Mouse (Mus musculus): ENCODE measurements around the gene Aff3. TPM values are rescaled to one million over a fixed set of nuclear protein-coding genes. Genes with fewer than 3 reads are reported as not detected.

Aff3 gene
- polyA plus RNA-seq, 2 experiments = 0.18 to 0.22 TPM

- TF ChIP-seq EP300 (IDR thresholded peaks at IDR 0.05; ENCODE audit: low read depth) (no peak), CTCF (IDR thresholded peaks at IDR 0.05; ENCODE audit: low read depth) (no peak)
- Histone ChIP-seq H3K27me3 (ENCODE audit: control insufficient read depth, insufficient read depth, low read length) (no peaks in the 10 kb centered on the region), H3K36me3 (replicated peaks; ENCODE audit: control insufficient read depth, insufficient read depth, low read depth) (no peaks in the 10 kb centered on the region), H3K4me2 (ENCODE audit: low read depth) (no peak overlapping the region), H3K4me1 (replicated peaks; ENCODE audit: control insufficient read depth in 2 of 2, insufficient read depth in 2 of 2, low read length in 1 of 2) (0 out of 4 replicates have a peak, but pooled peaks cover 0 to 4% of the 10 kb centered on the region in 2 experiments), H3K4me3 (ENCODE audit: insufficient read depth in 1 of 2, low read depth in 2 of 2, low read length in 2 of 2) (no peak overlapping the region), H3K9me3 (ENCODE audit: control insufficient read depth, low read length) (no peaks in the 10 kb centered on the region), H3K9ac (replicated peaks) (no peak overlapping the region), H3K27ac (no peak overlapping the region)
- DNase-seq (ENCODE audit: low read depth in 3 of 3, low spot score in 3 of 3) = no peak
- 54% methylated on average over 7 of the region's 7 CpGs for WGBS (ENCODE audit: insufficient replicate concordance)
- ATAC-seq (ENCODE audit: insufficient read depth) = no peak
Measured at GRCm38 (mm10) chr1:38384010-38384409, 280.7 kb downstream of the Aff3 start.

- H3K36me3 ChIP-seq (replicated peaks; ENCODE audit: control insufficient read depth, insufficient read depth, low read depth) = no peaks in the 10 kb centered on the region
- no peak overlapping the region for H3K9ac ChIP-seq (replicated peaks)
- H3K27ac ChIP-seq = no peak overlapping the region
- H3K4me1 ChIP-seq (replicated peaks; ENCODE audit: control insufficient read depth in 2 of 2, insufficient read depth in 2 of 2, low read length in 1 of 2) = 0 out of 4 replicates have a peak, but pooled peaks cover 0 to 4% of the 10 kb centered on the region in 2 experiments
- TF ChIP-seq CTCF (IDR thresholded peaks at IDR 0.05; ENCODE audit: low read depth) = no peak
- TF ChIP-seq EP300 (IDR thresholded peaks at IDR 0.05; ENCODE audit: low read depth) = no peak
- WGBS (ENCODE audit: insufficient replicate concordance) = 65% methylated on average over 4 of the region's 4 CpGs
- no peak overlapping the region for H3K4me2 ChIP-seq (ENCODE audit: low read depth)
- no peak for ATAC-seq (ENCODE audit: insufficient read depth)
- no peaks in the 10 kb centered on the region for H3K27me3 ChIP-seq (ENCODE audit: control insufficient read depth, insufficient read depth, low read length)
- H3K9me3 ChIP-seq (ENCODE audit: control insufficient read depth, low read length) = no peaks in the 10 kb centered on the region
- DNase-seq (ENCODE audit: low read depth in 3 of 3, low spot score in 3 of 3) = no peak
- no peak overlapping the region for H3K4me3 ChIP-seq (ENCODE audit: insufficient read depth in 1 of 2, low read depth in 2 of 2, low read length in 2 of 2)
Measured at GRCm38 (mm10) chr1:38382683-38383082, 282.1 kb downstream of the Aff3 start.

GRCm38 (mm10) chr1:38377930-38378329 lies 286.8 kb downstream of the Aff3 start:
- 53% methylated on average over 3 of the region's 3 CpGs for WGBS (ENCODE audit: insufficient replicate concordance)
- no peak for ATAC-seq (ENCODE audit: insufficient read depth)
- H3K27me3 ChIP-seq (ENCODE audit: control insufficient read depth, insufficient read depth, low read length) = no peaks in the 10 kb centered on the region

GRCm38 (mm10) chr1:38369166-38369565 lies 295.6 kb downstream of the Aff3 start:
- no peak for TF ChIP-seq EP300 (IDR thresholded peaks at IDR 0.05; ENCODE audit: low read depth)
- no peak for TF ChIP-seq CTCF (IDR thresholded peaks at IDR 0.05; ENCODE audit: low read depth)
- DNase-seq (ENCODE audit: low read depth in 3 of 3, low spot score in 3 of 3) = no peak
- no peak for ATAC-seq (ENCODE audit: insufficient read depth)
- Histone ChIP-seq H3K4me3 (ENCODE audit: insufficient read depth in 1 of 2, low read depth in 2 of 2, low read length in 2 of 2) (no peak overlapping the region), H3K9ac (replicated peaks) (no peak overlapping the region), H3K36me3 (replicated peaks; ENCODE audit: control insufficient read depth, insufficient read depth, low read depth) (no peaks in the 10 kb centered on the region), H3K4me2 (ENCODE audit: low read depth) (no peak overlapping the region), H3K4me1 (replicated peaks; ENCODE audit: control insufficient read depth in 2 of 2, insufficient read depth in 2 of 2, low read length in 1 of 2) (no peaks in the 10 kb centered on the region; a peak in 1 of 4 replicates), H3K27ac (no peak overlapping the region), H3K9me3 (ENCODE audit: control insufficient read depth, low read length) (no peaks in the 10 kb centered on the region), H3K27me3 (ENCODE audit: control insufficient read depth, insufficient read depth, low read length) (no peaks in the 10 kb centered on the region)
- 56% methylated on average over 8 of the region's 8 CpGs for WGBS (ENCODE audit: insufficient replicate concordance)

More at GRCm38 (mm10) chr1:38377930-38378329, 286.8 kb downstream of the Aff3 start:
- H3K4me3 ChIP-seq (ENCODE audit: insufficient read depth in 1 of 2, low read depth in 2 of 2, low read length in 2 of 2) = no peak overlapping the region
- H3K9me3 ChIP-seq (ENCODE audit: control insufficient read depth, low read length) = no peaks in the 10 kb centered on the region
- H3K9ac ChIP-seq (replicated peaks) = no peak overlapping the region
- no peak for TF ChIP-seq EP300 (IDR thresholded peaks at IDR 0.05; ENCODE audit: low read depth)
- TF ChIP-seq CTCF (IDR thresholded peaks at IDR 0.05; ENCODE audit: low read depth) = no peak
- no peaks in the 10 kb centered on the region for H3K4me1 ChIP-seq (replicated peaks; ENCODE audit: control insufficient read depth in 2 of 2, insufficient read depth in 2 of 2, low read length in 1 of 2)
- no peak overlapping the region for H3K27ac ChIP-seq
- no peaks in the 10 kb centered on the region for H3K36me3 ChIP-seq (replicated peaks; ENCODE audit: control insufficient read depth, insufficient read depth, low read depth)
- H3K4me2 ChIP-seq (ENCODE audit: low read depth) = no peak overlapping the region
- no peak for DNase-seq (ENCODE audit: low read depth in 3 of 3, low spot score in 3 of 3)

GRCm38 (mm10) chr1:38368081-38368689 lies 296.6 kb downstream of the Aff3 start:
- no peaks in the 10 kb centered on the region for H3K27me3 ChIP-seq (ENCODE audit: control insufficient read depth, insufficient read depth, low read length)
- H3K4me2 ChIP-seq (ENCODE audit: low read depth) = no peak overlapping the region
- no peak for DNase-seq (ENCODE audit: low read depth in 3 of 3, low spot score in 3 of 3)
- TF ChIP-seq EP300 (IDR thresholded peaks at IDR 0.05; ENCODE audit: low read depth) = no peak
- no peak for TF ChIP-seq CTCF (IDR thresholded peaks at IDR 0.05; ENCODE audit: low read depth)
- H3K4me1 ChIP-seq (replicated peaks; ENCODE audit: control insufficient read depth in 2 of 2, insufficient read depth in 2 of 2, low read length in 1 of 2) = no peaks in the 10 kb centered on the region; a peak in 1 of 4 replicates
- H3K36me3 ChIP-seq (replicated peaks; ENCODE audit: control insufficient read depth, insufficient read depth, low read depth) = no peaks in the 10 kb centered on the region
- ATAC-seq (ENCODE audit: insufficient read depth) = no peak
- H3K9me3 ChIP-seq (ENCODE audit: control insufficient read depth, low read length) = no peaks in the 10 kb centered on the region
- H3K9ac ChIP-seq (replicated peaks) = no peak overlapping the region
- no peak overlapping the region for H3K4me3 ChIP-seq (ENCODE audit: insufficient read depth in 1 of 2, low read depth in 2 of 2, low read length in 2 of 2)
- WGBS (ENCODE audit: insufficient replicate concordance) = 48% methylated on average over 6 of the region's 6 CpGs
- H3K27ac ChIP-seq = no peak overlapping the region
